Mouse (Mus musculus): Measurements from ENCODE around the gene Pam16. TPM values are rescaled to one million over a fixed set of nuclear protein-coding genes. Genes with fewer than 3 reads are reported as not detected.

Gene Pam16
- polyA plus RNA-seq, 1 experiment from 2014 or later: 91.2 TPM

DNA sequence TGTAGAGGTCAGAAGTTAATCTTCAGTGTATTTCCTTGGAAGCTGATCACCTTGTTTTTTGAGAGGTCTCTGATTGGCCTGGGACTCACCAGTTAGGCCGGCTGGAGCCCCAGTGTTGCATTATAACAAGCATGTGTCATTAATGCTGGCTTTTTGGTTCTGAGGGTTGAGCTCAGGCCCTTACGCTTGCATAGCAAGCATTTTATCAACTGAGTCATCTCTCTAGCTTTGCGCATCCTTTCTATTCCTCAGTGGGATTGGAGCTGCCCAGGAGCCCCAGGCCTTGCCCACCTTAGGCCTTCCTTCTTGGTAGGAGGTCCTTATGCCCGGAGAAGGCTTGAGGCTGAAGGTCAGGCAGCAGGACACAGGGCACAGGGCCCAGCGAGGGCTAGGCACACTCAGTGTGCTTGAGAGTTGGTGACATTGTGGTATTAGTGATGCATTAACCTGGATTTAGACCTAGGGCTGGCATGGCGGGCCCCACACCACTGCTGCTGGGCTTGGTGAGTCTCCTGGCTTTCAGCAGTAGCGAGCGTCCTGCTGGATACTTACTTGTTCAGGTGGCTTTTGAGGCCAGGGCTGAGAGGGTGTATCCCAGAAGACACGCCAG lies 24.0 kb downstream of the Pam16 start:
- peak overlapping the region; percentile 38 for H3K9ac ChIP-seq (ENCODE audit: low read length)
- no peaks in the 10 kb centered on the region for H3K9me3 ChIP-seq (replicated peaks; ENCODE audit: control insufficient read depth, low read length)
- peaks cover 93% of the 10 kb centered on the region for H3K4me1 ChIP-seq (ENCODE audit: control insufficient read depth, insufficient read depth, low read length)
- ATAC-seq (replicated peaks; ENCODE audit: extremely low read depth, insufficient read depth, low FRiP score): no peak
- H3K4me2 ChIP-seq (ENCODE audit: low read depth, low read length): no peak overlapping the region
- H3K27me3 ChIP-seq (ENCODE audit: control insufficient read depth, insufficient read depth, low read length): no peaks in the 10 kb centered on the region
- H3K36me3 ChIP-seq (ENCODE audit: control insufficient read depth, insufficient read depth): no peaks in the 10 kb centered on the region
- H3K27ac ChIP-seq (ENCODE audit: low read length): peak overlapping the region; percentile 61
- no peak overlapping the region for H3K4me3 ChIP-seq (ENCODE audit: low read length)
- 63% methylated on average over 9 of the region's 9 CpGs for WGBS

DNA sequence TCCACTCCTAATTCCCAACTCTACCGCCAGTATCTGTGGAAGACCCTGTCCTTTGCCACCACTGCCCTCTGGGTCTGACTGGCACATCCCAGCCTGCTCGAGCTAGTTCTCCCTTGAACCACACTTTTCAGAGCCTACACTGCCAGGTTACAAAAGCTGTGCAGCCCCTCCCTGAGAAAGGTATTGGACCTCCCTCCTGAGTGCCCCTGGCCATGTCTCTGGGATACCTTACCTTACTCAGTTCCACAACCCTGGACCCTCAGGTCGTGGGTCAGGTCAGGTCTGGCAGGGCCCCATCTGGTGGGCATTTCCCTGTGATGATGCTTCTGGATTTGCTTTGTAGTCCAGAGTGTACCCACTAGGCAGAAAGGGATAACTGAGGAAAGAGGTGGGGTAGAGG lies 25.2 kb downstream of the Pam16 start:
- Histone ChIP-seq H3K9ac (ENCODE audit: low read length) (no peak overlapping the region), H3K27ac (ENCODE audit: low read length) (no peak overlapping the region)
- 85% methylated on average over 3 of the region's 3 CpGs for WGBS

GRCm38 (mm10) chr16:4598891-4599543 lies 25.8 kb downstream of the Pam16 start:
- H3K4me2 ChIP-seq (ENCODE audit: low read depth, low read length): no peak overlapping the region
- H3K4me3 ChIP-seq (ENCODE audit: low read length): no peak overlapping the region
- H3K4me1 ChIP-seq (ENCODE audit: control insufficient read depth, insufficient read depth, low read length): peaks cover 84% of the 10 kb centered on the region
- no peak for ATAC-seq (replicated peaks; ENCODE audit: extremely low read depth, insufficient read depth, low FRiP score)
- H3K27ac ChIP-seq (ENCODE audit: low read length): peak overlapping the region; percentile 34
- no peaks in the 10 kb centered on the region for H3K36me3 ChIP-seq (ENCODE audit: control insufficient read depth, insufficient read depth)
- H3K9ac ChIP-seq (ENCODE audit: low read length): peak overlapping the region; percentile 38; the same call in 1 of the 2 replicates
- H3K9me3 ChIP-seq (replicated peaks; ENCODE audit: control insufficient read depth, low read length): no peaks in the 10 kb centered on the region
- WGBS: 31% methylated on average over 6 of the region's 6 CpGs
- no peaks in the 10 kb centered on the region for H3K27me3 ChIP-seq (ENCODE audit: control insufficient read depth, insufficient read depth, low read length)

More for the DNA sequence above, 25.2 kb downstream of the Pam16 start:
- H3K4me3 ChIP-seq (ENCODE audit: low read length): no peak overlapping the region
- no peaks in the 10 kb centered on the region for H3K9me3 ChIP-seq (replicated peaks; ENCODE audit: control insufficient read depth, low read length)
- H3K36me3 ChIP-seq (ENCODE audit: control insufficient read depth, insufficient read depth): no peaks in the 10 kb centered on the region
- no peak overlapping the region for H3K4me2 ChIP-seq (ENCODE audit: low read depth, low read length)
- ATAC-seq (replicated peaks; ENCODE audit: extremely low read depth, insufficient read depth, low FRiP score): no peak
- no peaks in the 10 kb centered on the region for H3K27me3 ChIP-seq (ENCODE audit: control insufficient read depth, insufficient read depth, low read length)
- H3K4me1 ChIP-seq (ENCODE audit: control insufficient read depth, insufficient read depth, low read length): peaks cover 90% of the 10 kb centered on the region

DNA sequence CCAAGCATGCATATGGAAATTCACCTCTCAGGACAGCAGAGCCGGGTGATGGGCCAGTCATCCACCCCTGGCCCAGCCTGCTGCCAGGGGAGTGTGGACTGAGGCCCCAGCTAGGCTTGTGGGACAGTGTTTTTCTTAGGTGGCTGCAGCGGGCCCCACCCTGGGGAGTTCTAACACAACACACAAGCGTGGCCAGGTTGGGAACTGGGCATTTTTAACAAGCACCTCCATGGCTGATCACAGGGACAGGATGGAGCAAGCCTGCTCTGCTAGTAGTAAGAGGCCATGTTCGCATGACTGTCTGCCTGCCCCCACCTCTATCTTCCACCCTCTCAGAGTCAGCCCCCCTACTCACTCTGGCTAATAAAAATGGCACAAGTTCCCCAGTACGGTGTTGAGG lies 26.7 kb downstream of the Pam16 start:
- H3K27ac ChIP-seq (ENCODE audit: low read length): no peak overlapping the region

GRCm38 (mm10) chr16:4597296-4597695 lies 27.5 kb downstream of the Pam16 start:
- no peak for ATAC-seq (replicated peaks; ENCODE audit: extremely low read depth, insufficient read depth, low FRiP score)
- Histone ChIP-seq H3K4me2 (ENCODE audit: low read depth, low read length) (0 out of 2 replicates have a peak overlapping the region, but pooled peaks have one; percentile 8), H3K9me3 (replicated peaks; ENCODE audit: control insufficient read depth, low read length) (no peaks in the 10 kb centered on the region), H3K27me3 (ENCODE audit: control insufficient read depth, insufficient read depth, low read length) (no peaks in the 10 kb centered on the region), H3K9ac (ENCODE audit: low read length) (no peak overlapping the region), H3K36me3 (ENCODE audit: control insufficient read depth, insufficient read depth) (no peaks in the 10 kb centered on the region), H3K4me3 (ENCODE audit: low read length) (no peak overlapping the region), H3K4me1 (ENCODE audit: control insufficient read depth, insufficient read depth, low read length) (peaks cover 77% of the 10 kb centered on the region), H3K27ac (ENCODE audit: low read length) (peak overlapping the region; percentile 6)
- 54% methylated on average over 7 of the region's 7 CpGs for WGBS

More for the DNA sequence above, 26.7 kb downstream of the Pam16 start:
- Histone ChIP-seq H3K9ac (ENCODE audit: low read length) (no peak overlapping the region; the same call in 1 of the 2 replicates), H3K4me3 (ENCODE audit: low read length) (no peak overlapping the region), H3K4me2 (ENCODE audit: low read depth, low read length) (no peak overlapping the region), H3K27me3 (ENCODE audit: control insufficient read depth, insufficient read depth, low read length) (no peaks in the 10 kb centered on the region), H3K4me1 (ENCODE audit: control insufficient read depth, insufficient read depth, low read length) (peaks cover 78% of the 10 kb centered on the region), H3K36me3 (ENCODE audit: control insufficient read depth, insufficient read depth) (no peaks in the 10 kb centered on the region), H3K9me3 (replicated peaks; ENCODE audit: control insufficient read depth, low read length) (no peaks in the 10 kb centered on the region)
- no peak for ATAC-seq (replicated peaks; ENCODE audit: extremely low read depth, insufficient read depth, low FRiP score)
- WGBS: 76% methylated on average over 5 of the region's 5 CpGs

DNA sequence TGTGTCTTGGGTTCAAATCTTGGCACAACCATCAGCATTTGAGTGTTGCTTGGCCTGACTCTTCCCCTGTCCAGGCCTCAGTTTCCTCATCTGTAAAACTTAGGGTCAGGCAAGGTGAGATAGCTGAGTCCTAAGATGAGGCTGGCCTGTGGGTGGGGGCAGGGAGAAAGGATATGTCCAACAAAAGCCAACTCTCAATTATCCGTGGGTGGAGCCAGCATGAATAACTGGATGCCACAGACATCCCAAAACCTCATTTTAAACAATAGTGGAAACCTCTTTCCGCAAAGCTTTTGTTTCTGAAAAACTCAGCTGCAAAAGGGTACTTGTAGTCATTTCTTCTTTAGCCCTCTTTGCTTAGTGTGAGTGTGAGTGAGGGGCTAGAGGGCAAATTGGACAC lies 28.0 kb downstream of the Pam16 start:
- 64% methylated on average over 2 of the region's 2 CpGs for WGBS
- H3K9ac ChIP-seq (ENCODE audit: low read length): no peak overlapping the region; the same call in 1 of the 2 replicates
- H3K4me2 ChIP-seq (ENCODE audit: low read depth, low read length): peak overlapping the region; percentile 67
- H3K4me3 ChIP-seq (ENCODE audit: low read length): no peak overlapping the region
- H3K4me1 ChIP-seq (ENCODE audit: control insufficient read depth, insufficient read depth, low read length): peaks cover 72% of the 10 kb centered on the region
- no peak for ATAC-seq (replicated peaks; ENCODE audit: extremely low read depth, insufficient read depth, low FRiP score)
- no peaks in the 10 kb centered on the region for H3K9me3 ChIP-seq (replicated peaks; ENCODE audit: control insufficient read depth, low read length)
- H3K36me3 ChIP-seq (ENCODE audit: control insufficient read depth, insufficient read depth): no peaks in the 10 kb centered on the region
- peak overlapping the region; percentile 6 for H3K27ac ChIP-seq (ENCODE audit: low read length)
- H3K27me3 ChIP-seq (ENCODE audit: control insufficient read depth, insufficient read depth, low read length): no peaks in the 10 kb centered on the region

GRCm38 (mm10) chr16:4596141-4596728 lies 28.6 kb downstream of the Pam16 start:
- H3K4me2 ChIP-seq (ENCODE audit: low read depth, low read length): peak overlapping the region; percentile 67
- H3K4me1 ChIP-seq (ENCODE audit: control insufficient read depth, insufficient read depth, low read length): peaks cover 68% of the 10 kb centered on the region
- peak overlapping the region; percentile 93 for H3K27ac ChIP-seq (ENCODE audit: low read length)
- WGBS: 26% methylated on average over 3 of the region's 3 CpGs
- no peaks in the 10 kb centered on the region for H3K36me3 ChIP-seq (ENCODE audit: control insufficient read depth, insufficient read depth)
- no peaks in the 10 kb centered on the region for H3K9me3 ChIP-seq (replicated peaks; ENCODE audit: control insufficient read depth, low read length)
- peak overlapping the region; percentile 83 for H3K4me3 ChIP-seq (ENCODE audit: low read length)
- H3K27me3 ChIP-seq (ENCODE audit: control insufficient read depth, insufficient read depth, low read length): no peaks in the 10 kb centered on the region
- ATAC-seq (replicated peaks; ENCODE audit: extremely low read depth, insufficient read depth, low FRiP score): no peak
- peak overlapping the region; percentile 89 for H3K9ac ChIP-seq (ENCODE audit: low read length)

GRCm38 (mm10) chr16:4595527-4595963 lies 29.2 kb downstream of the Pam16 start:
- 0 out of 2 replicates have a peak, but pooled peaks have one; percentile 11 for ATAC-seq (replicated peaks; ENCODE audit: extremely low read depth, insufficient read depth, low FRiP score)
- peak overlapping the region; percentile 83 for H3K4me3 ChIP-seq (ENCODE audit: low read length)
- H3K36me3 ChIP-seq (ENCODE audit: control insufficient read depth, insufficient read depth): peaks cover 5% of the 10 kb centered on the region
- 5% methylated on average over 5 of the region's 5 CpGs for WGBS
- peaks cover 61% of the 10 kb centered on the region for H3K4me1 ChIP-seq (ENCODE audit: control insufficient read depth, insufficient read depth, low read length)
- H3K9ac ChIP-seq (ENCODE audit: low read length): peak overlapping the region; percentile 89
- H3K9me3 ChIP-seq (replicated peaks; ENCODE audit: control insufficient read depth, low read length): no peaks in the 10 kb centered on the region
- H3K27ac ChIP-seq (ENCODE audit: low read length): peak overlapping the region; percentile 93
- peak overlapping the region; percentile 67 for H3K4me2 ChIP-seq (ENCODE audit: low read depth, low read length)
- H3K27me3 ChIP-seq (ENCODE audit: control insufficient read depth, insufficient read depth, low read length): no peaks in the 10 kb centered on the region

Data from heart, embryonic 16.5 days (tissue).